Mouse (Mus musculus): ENCODE data around the gene Cdt1.
"Not testable (repeated sequence)": the region's sequence is repeated elsewhere in the genome, so short reads cannot be mapped to it uniquely, and the experiment has no call there.

Gene Cdt1

DNA sequence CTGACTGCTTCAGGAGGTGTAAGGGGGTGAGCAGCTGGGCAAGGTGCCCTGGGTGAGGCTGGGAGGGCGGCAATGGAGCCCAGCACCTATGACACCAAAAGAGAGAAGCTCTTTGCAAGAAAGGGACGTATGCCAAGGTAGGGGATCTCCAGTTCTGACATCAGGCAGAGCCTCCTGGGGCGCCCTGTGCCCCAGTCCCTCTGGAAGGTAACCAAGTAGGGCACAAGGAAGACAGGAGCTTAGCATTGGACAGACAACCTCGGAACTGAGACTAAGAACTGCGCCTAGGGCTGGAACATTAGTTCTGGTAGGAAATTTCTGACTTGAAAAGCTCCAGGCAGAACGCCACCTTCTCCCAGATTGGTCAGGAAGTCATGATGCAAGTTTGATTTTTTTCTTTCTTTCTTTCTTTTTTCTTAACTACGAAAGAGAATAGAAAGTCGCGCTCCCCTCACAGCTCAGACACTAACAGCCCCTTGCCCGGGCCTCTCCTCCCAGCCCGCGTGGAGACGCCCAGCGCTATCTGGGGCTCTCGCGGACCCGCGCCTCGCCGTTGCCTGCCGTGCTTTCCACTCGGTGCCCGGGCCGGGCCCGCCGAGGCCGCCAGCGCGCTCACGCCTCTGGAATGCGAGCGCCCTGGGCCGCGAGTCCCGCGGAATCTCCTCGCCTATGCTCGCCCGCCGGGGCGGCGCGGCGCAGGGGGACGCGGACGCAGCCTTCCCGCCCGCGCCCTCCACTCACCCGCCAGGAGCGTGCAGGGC, 17.4 kb upstream of the Cdt1 start:
- no peak for DNase-seq (ENCODE audit: low spot score in 2 of 2)

DNA sequence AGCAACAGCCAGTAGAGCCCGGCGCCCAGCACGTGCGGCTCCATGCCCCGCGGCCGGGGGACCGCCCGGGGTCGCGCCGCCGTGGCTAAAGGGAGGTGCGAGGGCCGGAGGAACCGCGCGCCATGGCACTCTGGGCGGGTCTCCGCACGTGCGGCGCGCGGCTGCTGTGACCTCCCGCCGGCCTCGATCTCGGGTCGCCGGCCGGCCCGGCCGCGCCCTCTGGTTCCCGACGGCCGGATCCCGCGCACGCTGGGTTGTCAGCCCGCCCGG, 16.9 kb upstream of the Cdt1 start:
- DNase-seq (ENCODE audit: low spot score in 2 of 2) = no peak

DNA sequence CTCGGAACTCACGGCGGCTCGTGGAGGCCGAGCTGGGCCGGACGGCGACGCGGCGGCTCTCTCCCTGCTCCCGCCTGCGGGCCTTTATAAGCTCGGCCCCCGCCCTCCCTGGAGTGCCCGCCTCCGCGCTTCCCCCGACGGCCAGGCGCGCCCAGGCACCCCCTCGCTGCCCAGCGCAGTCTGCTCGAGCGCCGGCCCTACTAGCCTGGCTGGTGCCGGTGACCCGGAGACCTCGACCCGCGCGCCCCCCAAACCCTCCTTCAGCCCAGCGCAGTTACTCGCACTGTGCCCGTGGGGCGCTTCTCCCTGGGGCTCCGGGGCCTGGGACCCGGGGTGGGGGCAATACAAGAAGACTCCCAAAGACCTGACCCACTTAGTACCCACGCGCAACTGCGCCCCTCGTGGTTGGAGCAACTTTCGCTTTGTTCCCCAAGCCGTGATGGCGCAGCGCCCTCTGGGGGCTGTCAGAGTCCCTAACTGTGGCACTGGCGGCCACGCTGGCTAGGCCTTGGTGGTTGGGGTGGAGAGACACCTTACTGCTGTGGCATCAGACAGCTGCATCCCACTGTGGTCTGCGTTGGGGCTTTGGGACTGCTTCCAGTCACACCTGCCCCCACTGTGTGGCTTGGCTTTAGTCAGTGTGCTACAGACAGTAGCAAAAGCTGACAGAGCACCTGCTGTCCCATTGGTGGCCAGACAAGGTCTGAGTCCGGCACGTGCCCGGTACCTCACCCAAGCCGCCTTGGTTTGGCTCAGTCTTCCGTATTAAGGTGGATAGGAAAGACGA, 16.4 kb upstream of the Cdt1 start, which contains the start of gene Piezo1:
TSS of gene Piezo1 (minus strand) at position 65 of the 787 bp plus-strand sequence.
- peak; percentile 63 to 85 for DNase-seq (ENCODE audit: low spot score in 2 of 2)

DNA sequence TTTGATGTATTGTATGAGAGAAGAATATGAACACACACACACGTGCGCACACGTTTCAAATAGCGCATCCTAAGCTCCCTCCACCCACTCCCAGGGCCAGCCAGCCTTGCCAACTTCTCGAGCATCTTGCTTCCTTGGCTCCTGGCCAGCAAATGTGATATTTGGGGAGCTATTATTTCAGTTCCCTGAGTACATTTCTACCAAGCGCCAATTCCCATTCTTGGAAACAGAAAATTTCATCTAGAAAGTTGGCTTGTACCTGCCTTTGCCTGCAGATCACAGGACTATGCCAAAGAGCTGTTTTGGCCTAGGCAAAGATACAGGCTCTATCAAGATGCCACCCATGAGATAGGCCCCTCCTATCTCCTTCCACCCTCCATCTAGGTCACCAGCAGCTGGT, 13.0 kb upstream of the Cdt1 start:
- no peak for DNase-seq (ENCODE audit: low spot score in 2 of 2)

DNA sequence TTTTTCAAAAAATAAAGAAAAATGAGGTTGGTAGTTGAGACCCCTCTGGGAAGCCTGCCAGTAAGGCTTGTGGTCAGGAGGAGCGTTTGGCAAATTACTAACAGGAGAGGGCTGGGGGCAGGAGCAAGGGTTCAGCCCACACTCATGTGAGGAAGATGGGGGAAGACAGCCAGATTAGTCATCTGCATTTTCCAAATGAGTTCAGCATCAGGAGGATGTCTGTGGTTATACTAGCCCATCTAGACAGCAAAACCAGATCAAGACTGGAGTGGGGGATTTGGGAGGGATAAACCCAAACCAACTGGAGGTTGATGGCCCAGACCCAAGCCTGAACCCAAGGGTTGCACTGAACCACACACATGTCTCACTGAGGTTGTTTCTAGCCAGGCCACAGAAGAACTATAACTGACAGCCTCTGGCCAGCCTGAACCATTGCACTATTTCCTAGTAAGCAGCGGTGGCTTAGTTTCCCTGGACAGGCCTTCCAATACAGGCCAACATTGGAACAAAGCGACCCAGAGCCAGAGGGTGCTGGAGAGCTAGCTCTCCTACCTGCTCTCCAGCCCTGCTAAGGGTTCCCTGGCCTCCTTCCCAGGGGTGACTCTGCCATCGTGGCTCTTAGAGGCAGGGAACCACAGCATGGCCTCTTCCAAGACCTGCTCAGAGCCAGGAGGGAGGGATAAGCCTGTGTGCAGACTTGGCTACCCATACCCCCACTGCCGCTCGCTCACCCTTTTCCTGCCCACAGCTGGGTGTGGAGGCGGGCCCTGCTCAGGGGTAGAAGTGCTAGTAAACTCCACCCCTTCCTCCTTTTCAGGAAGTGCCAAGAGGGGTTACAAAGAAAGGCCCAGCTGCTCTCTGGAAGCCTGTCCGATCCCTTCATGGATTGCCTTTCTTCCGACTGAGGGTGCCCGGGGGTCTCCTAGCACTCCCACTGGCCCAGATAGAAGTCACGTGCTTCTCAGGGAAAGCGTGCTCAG, 11.5 kb upstream of the Cdt1 start:
- no peak for DNase-seq (ENCODE audit: low spot score in 2 of 2)

DNA sequence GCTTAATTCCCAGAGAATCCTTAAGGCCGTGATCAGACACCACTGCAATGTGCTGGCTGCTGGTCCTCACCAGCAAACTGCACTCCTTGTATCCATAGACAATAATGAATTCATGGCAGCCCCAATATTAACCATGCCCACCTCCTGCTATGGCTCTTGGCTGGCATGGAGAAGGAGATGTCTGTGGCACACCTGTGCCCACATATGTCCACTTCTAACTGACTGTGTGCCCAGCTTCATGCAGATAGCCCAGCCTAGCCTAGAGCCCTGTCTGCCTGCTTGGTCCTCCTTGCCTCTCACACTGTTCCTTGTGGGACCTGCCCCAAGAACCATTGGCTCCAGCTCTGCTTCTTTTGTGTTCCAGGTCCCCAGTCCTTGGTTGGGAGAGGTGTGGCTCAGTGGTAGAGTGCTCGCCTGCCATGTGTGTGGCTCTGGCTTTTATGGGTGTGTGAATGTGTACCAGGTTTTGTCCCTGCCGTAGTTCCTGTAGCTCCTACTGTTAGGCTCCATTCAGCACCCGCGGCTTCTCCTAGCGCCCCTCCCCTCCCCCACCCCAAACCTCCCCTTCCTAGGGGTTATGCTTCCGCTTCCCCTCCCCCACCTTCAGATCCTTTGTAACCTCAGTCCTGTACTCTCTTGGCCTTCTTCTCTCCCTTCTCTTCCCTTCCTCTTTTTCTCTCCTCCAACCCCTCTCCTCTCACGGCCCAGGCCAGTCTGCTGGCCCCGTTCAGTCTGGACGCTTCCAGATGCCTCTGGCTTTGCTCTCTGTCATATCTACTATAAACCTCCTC, 10.4 kb upstream of the Cdt1 start:
- no peak for DNase-seq (ENCODE audit: low spot score in 2 of 2)

DNA sequence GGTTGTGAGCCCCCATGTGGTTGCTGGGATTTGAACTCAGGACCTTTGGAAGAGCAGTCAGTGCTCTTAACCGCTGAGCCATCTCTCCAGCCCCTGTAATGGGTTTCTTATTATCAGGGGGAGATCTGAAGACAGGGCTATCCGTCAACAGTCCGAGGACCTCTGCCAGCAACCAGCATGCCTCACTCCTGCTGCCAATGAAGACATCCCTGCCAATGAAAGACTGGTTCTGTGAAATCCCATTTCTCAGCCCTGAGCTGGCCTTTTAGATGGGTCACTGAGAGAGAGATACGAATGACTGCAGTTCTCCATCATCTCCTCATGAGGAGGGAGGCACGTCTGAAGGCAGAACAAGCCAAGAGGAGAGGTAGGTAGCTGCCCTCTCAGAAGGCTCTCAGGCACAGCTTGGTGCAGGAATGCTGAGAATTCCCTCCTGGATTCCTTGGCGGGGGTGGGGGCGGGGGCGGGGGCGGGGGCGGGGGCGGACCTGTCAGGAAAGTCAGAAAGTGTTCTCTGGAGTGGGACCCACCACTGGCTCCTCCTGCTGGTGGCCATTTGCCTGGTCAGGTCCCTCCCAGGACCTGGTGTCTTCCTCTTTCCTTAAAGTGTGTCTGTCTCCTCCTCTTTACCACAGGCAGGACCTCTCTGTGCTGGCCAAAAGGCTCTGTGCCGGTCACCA, 9.0 kb upstream of the Cdt1 start:
- peak in 1 of 2 experiments; percentile 47 for DNase-seq (ENCODE audit: low spot score in 2 of 2)

DNA sequence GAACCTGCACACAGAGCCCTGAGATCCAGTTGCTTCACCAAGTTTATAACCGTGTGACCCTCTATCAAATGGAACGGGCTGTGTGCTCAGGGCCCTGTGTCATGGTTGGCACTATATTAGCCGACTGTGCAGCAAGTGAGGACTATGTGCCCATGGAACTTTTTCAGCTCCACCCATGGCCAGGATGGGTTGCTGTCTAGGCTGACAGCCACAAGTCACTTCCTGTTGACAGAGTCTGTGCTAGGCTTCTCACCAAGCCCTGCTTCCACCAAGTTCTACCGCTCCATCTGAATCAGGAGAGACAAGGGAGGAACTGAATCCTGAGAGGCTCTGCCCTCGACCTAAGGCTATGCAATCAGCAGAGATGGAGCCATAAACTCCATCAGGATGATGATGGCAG, 6.6 kb upstream of the Cdt1 start:
- DNase-seq (ENCODE audit: low spot score in 2 of 2) = no peak

DNA sequence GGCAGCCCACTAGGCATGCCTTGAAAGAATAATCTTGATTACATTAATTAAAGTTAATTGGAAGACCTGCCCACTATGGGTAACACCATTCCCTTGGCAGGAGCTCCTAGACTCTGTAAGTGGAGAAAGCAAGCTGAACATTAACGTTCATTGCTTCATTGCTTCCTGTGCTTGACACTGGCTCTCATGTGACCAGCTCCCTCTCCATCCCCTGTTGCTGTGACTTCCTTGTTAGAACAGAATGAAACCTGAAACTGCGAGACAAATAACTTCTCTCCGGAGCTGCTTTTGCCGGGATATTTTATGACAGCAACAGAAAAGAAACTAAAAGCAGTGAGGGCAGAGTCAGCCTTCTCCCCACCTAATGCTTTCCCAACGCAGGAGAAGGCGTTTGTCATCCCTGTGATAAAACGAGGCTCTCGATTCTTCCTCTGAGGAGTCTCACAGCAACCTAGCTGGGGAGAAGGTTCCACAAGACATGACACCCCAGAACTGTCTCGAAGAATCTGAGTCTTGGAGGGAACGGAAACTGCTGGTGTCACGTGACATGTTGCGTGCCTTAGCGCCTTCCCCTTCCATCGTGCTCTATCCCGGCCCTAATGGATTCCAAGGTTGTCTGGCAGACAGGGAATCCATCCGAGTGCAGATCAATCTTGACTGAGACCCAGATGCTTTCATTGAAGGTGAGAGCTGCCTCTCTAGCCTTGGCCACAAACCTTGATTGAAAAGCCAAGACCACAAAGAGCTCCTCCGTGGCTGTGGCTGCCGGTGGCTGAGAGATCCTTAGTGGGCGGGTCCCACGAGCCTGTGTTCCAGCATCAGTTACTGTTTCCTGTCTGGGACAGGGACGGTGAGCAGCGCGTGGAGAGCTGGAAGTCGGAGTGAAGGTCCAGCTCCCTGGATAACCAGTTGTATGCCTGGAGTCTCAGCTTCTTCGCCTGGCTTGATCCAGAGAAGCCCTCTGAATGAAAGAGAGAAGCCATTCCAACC, 3.2 kb upstream of the Cdt1 start:
- no peak for DNase-seq (ENCODE audit: low spot score in 2 of 2)

DNA sequence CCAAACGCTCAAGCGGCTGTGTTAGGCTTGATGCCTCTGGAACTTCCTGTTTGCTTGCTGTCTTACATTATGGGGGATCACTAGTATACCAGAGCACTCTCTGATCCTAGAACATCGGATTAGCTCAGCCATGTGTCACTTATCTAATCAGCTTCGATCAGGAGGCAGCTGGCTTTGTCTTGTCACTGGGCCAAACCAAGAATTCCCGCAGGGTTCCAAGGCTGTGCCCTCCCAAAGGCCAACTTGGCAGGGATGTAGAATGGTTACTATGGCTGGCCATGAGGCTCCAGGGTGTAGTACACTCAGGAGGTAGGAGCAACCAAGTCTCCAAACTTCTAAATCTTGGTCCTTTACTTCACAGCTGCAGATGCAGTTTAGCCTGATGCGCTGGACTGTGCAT, 1.0 kb upstream of the Cdt1 start:
- peak in 1 of 2 experiments; percentile 55 for DNase-seq (ENCODE audit: low spot score in 2 of 2)

DNA sequence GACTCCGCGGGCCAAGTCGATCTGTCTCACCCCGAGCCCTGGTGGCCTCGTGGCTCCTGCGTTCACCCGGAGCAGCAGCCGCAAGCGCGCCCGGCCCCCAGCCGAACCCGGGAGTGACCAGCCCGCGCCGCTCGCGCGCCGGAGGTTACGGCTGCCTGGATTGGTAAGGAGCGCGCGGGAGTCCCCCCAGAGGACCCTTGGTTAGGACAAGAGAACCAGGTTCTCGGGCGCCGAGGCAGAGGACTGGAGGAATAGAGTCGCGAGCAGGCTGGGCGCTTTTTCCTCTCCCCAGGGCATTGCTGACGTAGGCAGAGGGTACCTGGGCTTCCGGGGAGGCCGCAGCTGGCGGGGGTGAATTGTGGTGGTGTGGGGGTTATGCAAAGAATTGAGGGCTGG, 292 bp downstream of the Cdt1 start:
- no peak for DNase-seq (ENCODE audit: low spot score in 2 of 2)

DNA sequence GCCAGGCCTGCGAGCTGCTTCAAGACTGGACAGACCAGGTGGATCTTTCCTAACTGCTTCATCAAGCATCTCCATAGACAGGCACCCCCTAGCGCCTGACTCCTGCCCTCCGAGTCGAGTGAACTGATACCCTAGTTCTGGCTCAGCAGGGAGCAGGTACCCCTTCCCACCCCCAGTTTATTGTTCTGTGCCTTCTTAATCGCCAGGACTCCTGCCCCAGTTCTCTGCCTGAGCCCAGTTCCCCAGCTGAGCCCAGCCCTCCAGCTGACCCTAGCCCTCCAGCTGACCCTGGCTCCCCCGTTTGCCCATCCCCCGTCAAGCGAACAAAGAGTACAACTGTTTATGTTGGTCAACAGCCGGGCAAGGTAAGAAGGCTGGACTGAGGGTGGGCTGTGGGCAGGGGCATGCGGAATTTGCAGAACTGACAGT, 1.1 kb downstream of the Cdt1 start:
- DNase-seq (ENCODE audit: low spot score in 2 of 2) = no peak

DNA sequence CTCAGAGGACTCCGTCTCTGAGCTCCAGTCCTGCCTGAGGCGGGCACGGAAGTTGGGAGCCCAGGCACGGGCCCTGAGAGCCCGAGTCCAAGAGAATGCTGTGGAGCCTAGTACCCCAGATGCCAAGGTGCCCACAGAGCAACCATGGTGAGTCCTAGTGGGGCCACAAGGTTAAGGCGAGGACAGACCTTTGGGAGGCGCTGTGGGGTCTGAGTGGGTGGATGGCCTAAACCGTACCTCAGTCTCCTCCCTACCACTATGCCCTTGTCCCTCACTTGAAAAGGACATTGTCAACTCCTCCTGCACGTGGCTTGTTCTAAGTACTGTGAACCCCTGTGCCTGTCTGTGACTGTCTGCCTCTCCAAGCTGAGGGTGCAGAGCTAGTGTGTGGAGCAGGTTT, 1.5 kb downstream of the Cdt1 start:
- no peak for DNase-seq (ENCODE audit: low spot score in 2 of 2)

DNA sequence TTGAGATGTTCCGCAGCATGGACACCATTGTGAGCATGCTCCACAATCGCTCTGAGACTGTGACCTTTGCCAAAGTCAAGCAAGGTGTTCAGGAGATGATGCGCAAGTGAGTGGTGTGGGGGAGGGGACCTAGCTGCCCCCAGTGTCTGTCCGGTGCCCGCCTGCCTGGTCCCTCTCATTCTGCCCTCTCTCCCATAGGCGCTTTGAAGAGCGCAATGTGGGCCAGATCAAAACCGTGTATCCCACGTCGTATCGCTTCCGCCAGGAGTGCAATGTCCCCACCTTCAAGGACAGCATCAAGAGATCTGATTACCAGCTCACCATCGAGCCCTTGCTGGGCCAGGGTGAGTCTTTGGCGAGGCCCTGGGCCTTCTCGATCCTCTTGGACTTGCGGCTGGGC, 2.2 kb downstream of the Cdt1 start:
- no peak for DNase-seq (ENCODE audit: low spot score in 2 of 2)

DNA sequence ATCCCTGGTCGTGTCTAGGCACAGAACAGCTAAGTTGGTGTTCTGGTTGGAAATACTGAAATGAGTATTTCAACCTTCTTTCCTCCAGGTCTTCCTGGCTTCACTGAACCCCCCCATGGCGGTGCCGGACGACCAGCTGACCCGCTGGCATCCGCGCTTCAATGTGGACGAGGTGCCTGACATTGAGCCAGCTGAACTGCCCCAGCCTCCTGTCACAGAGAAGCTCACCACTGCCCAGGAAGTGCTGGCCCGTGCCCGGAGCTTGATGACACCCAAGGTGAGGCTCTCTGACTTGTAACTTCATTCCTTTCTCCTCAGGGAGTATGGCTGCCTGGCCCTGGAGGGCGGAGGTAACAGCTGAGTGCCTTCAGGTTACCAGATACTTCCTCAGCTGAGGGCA, 3.3 kb downstream of the Cdt1 start:
- DNase-seq (ENCODE audit: low spot score in 2 of 2) = no peak

DNA sequence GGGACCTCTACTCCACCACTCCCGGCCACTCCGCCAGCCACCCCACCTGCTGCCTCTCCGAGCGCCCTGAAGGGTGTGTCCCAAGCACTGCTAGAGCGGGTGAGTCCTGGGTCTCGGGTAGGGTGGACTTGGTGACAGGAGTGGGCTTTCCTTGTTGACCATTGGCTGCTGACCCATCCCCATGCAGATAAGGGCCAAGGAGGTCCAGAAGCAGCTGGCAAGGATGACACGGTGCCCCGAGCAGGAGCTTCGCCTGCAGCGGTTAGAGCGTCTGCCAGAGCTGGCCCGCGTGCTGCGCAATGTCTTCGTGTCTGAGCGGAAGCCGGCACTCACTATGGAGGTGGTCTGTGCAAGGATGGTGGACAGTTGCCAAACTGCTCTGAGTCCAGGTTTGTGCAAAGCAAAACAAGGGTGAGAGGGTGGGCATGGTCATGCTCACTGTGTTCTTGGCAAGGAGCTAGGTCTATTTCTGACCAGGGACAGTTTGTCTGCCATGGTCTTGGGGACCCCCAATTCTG, 4.0 kb downstream of the Cdt1 start:
- no peak for DNase-seq (ENCODE audit: low spot score in 2 of 2)

DNA sequence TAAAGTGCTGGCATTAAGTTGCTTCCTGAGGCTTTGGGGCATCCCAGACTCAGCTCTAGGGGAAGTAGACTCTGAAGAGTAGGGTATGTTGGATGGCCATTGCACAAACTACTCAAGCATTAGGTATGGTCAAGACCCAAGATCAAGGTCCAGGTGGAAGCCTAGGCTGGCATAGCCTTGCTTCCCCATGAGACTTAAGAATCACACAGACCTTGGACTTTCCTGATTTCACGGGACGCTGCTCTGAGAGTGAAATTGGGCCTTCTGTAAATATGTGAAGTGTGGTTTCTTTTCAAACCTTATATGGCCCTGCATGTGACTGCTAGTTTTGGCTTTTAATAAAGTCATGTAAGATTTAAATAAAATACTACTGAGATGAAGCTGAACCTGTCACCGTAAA, 4.9 kb downstream of the Cdt1 start:
- no peak for DNase-seq (ENCODE audit: low spot score in 2 of 2)

DNA sequence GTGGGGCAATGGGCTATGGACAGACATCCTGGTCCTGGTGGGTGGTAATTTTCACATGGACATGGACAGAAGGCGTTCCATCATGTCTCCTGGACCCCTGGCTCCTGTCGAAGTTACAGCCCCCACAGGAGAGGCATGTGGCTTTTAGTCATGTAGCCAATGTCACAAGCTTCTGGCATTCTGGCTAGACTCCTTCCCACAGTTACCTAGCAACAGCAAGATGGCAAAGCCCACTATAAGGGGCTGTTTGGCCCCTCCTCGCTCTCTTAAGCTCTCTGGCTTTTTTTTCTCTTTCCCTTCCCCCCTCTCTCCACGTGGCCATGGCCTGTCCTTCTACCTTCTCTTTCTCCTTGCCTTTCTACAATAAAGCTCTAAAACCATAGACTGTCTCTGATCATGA, 5.4 kb downstream of the Cdt1 start:
- not testable (repeated sequence) for DNase-seq (ENCODE audit: low spot score in 2 of 2)

DNA sequence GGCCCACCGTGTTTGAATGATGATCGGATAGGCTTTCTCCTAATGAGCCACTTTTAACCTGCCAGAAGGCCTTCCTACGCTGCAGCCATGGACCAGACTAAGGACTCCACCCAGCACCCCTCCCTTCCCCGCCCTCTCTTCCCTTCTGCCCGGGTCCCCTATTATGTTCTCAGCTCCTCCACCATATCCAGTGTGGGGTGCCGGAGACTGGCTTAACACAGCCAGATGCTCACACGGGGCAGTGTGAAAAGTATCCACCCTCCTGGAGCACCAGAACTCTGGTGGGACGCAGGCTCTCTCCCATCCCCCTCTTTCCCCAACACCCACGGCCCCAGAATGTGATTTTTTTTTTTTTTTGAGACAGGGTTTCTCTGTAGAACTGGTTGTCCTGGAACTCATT, 5.8 kb downstream of the Cdt1 start:
- DNase-seq (ENCODE audit: low spot score in 2 of 2) = no peak

All from cerebellum, postnatal 4 days (tissue).